Mouse (Mus musculus): ENCODE data around the gene BC049715. TPM values are rescaled to one million over a fixed set of nuclear protein-coding genes. Genes with fewer than 3 reads are reported as not detected.

The BC049715 gene
- polyA plus RNA-seq, 3 experiments from 2014 or later, result 0.44 to 2.3 (median 0.62) TPM

Other genes starting within 250 kb of the BC049715 start
- 1 to 10 TPM in 1 of 3 experiments, under 1 TPM in 2; 0.48 to 3.6 (median 0.65) TPM for gene Plbd1, start 165.7 kb upstream of the BC049715 start, polyA plus RNA-seq (2017; shearing (Covaris generic))
- not detected for gene Gucy2c, start 45.9 kb upstream of the BC049715 start, polyA plus RNA-seq (2017; shearing (Covaris generic))
- 1 to 10 TPM in 2 of 3 experiments, under 1 TPM in 1; 0.85 to 2.9 (median 2.8) TPM for gene Hist4h4, start 23.2 kb upstream of the BC049715 start, polyA plus RNA-seq (2017; shearing (Covaris generic))
- gene H2afj, start 19.4 kb upstream of the BC049715 start, polyA plus RNA-seq (2017; shearing (Covaris generic)), result 100 to 1,000 TPM; 112 to 120 (median 112) TPM
- 10 to 100 TPM; 48.1 to 74.9 (median 72.6) TPM for gene Wbp11, start 607 bp downstream of the BC049715 start, polyA plus RNA-seq (2017; shearing (Covaris generic))
- gene Smco3, start 7.8 kb downstream of the BC049715 start, polyA plus RNA-seq (2017; shearing (Covaris generic)), result under 1 TPM in 1 of 3 experiments, not detected in 2; 0.82 TPM
- gene Art4, start 30.1 kb downstream of the BC049715 start, polyA plus RNA-seq (2017; shearing (Covaris generic)), result 1 to 10 TPM in 2 of 3 experiments, not detected in 1; 1.5 to 2.3 TPM
- not detected for gene Mgp, start 48.2 kb downstream of the BC049715 start, polyA plus RNA-seq (2017; shearing (Covaris generic))
- gene Erp27, start 94.6 kb downstream of the BC049715 start, polyA plus RNA-seq (2017; shearing (Covaris generic)), result 1 to 10 TPM; 1.1 to 2.1 (median 1.1) TPM
- gene Pde6h, start 96.2 kb downstream of the BC049715 start, polyA plus RNA-seq (2017; shearing (Covaris generic)), result not detected
- 1,000 to 10,000 TPM; 2,255 to 2,929 (median 2,357) TPM for gene Arhgdib, start 114.3 kb downstream of the BC049715 start, polyA plus RNA-seq (2017; shearing (Covaris generic))